Mouse (Mus musculus): ENCODE measurements around the gene Xkrx.

DNA sequence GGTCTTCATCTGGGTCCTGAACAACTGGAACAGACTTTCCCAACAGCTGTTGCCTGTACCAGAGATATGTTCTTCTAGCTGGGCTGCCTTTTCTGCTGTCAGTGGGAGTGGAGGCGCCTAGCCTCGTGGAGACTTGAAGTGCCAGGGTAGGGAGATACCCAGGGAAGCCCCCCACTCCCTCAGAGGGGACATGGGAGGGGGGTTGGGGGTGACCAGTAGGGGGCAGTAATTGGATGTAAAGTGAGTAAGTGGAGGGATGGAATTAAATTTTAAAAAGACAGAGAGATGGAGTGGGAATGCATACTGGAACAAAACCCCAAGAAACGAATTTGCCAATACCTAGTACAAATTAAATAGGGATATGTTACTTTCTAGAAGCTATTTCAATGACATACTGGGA lies 28.1 kb downstream of the Xkrx start:
- TF ChIP-seq CTCF (IDR thresholded peaks at IDR 0.05; ENCODE audit: control insufficient read depth, insufficient read depth, insufficient replicate concordance, low read depth, low read length): no peak
- no peak for TF ChIP-seq POLR2A (IDR thresholded peaks at IDR 0.05; ENCODE audit: control insufficient read depth, low read depth, low read length)
